Mouse (Mus musculus) heart, postnatal 36 days (tissue): Measurements from ENCODE around the gene Loxl1. TPM values are rescaled to one million over a fixed set of nuclear protein-coding genes. Genes with fewer than 3 reads are reported as not detected.

Experiments
- DNase-seq, 2 experiments: peaks; one replicate each; pipeline ENCODE4 v3.0.0; 2021 to 2022
- intact Hi-C: fragments of 180-260 bp; cut with DNase I; formaldehyde crosslinking; loops from one replicate; pipeline ENCODE4 v1.15.1; 2025
- total RNA-seq, 2 experiments: library from RNA; stranded (reverse); gene quantifications; 2 replicates each; pipeline ENCODE4 v1.2.3; 2021

Gene Loxl1
- total RNA-seq, 2 experiments from 2014 or later: 29.6 TPM

- intact Hi-C loops: no loop called here
- DNase-seq: no peak
Observed at GRCm38 (mm10) chr9:58312196-58312943, 616 bp downstream of the Loxl1 start.

- no peak for DNase-seq
- intact Hi-C loops: no loop called here
Observed at GRCm38 (mm10) chr9:58311191-58311910, 1.6 kb downstream of the Loxl1 start.

GRCm38 (mm10) chr9:58310043-58310660 lies 2.8 kb downstream of the Loxl1 start:
- DNase-seq: peak; percentile 60 to 77
- intact Hi-C loops: no loop called here

GRCm38 (mm10) chr9:58308395-58308794 lies 4.6 kb downstream of the Loxl1 start:
- DNase-seq: peak; percentile 58 to 66

GRCm38 (mm10) chr9:58305686-58306085 lies 7.3 kb downstream of the Loxl1 start:
- intact Hi-C loops: no loop called here
- DNase-seq: no peak

More at GRCm38 (mm10) chr9:58308395-58308794, 4.6 kb downstream of the Loxl1 start:
- intact Hi-C loops: no loop called here

- DNase-seq: peak in 1 of 2 experiments; percentile 65
- intact Hi-C loops: no loop called here
Observed at GRCm38 (mm10) chr9:58303599-58304271, 9.3 kb downstream of the Loxl1 start.

- intact Hi-C loops: no loop called here
- DNase-seq: no peak
Observed at GRCm38 (mm10) chr9:58303115-58303514, 9.9 kb downstream of the Loxl1 start.

GRCm38 (mm10) chr9:58299356-58299799 lies 13.6 kb downstream of the Loxl1 start:
- intact Hi-C loops: no loop called here
- DNase-seq: no peak

- no peak for DNase-seq
- intact Hi-C loops: no loop called here
Observed at GRCm38 (mm10) chr9:58297961-58298477, 15.0 kb downstream of the Loxl1 start.

- DNase-seq: no peak
Observed at GRCm38 (mm10) chr9:58297065-58297464, 15.9 kb downstream of the Loxl1 start.

GRCm38 (mm10) chr9:58295766-58296361 lies 17.1 kb downstream of the Loxl1 start:
- intact Hi-C loops: no loop called here
- peak; percentile 58 to 61 for DNase-seq

More at GRCm38 (mm10) chr9:58297065-58297464, 15.9 kb downstream of the Loxl1 start:
- intact Hi-C loops: no loop called here

GRCm38 (mm10) chr9:58295345-58295744 lies 17.6 kb downstream of the Loxl1 start:
- intact Hi-C loops: no loop called here
- DNase-seq: no peak

- intact Hi-C loops: no loop called here
- no peak for DNase-seq
Observed at GRCm38 (mm10) chr9:58294527-58294926, 18.5 kb downstream of the Loxl1 start.

GRCm38 (mm10) chr9:58289901-58290300 lies 23.1 kb downstream of the Loxl1 start:
- no peak for DNase-seq
- intact Hi-C loops: no loop called here

GRCm38 (mm10) chr9:58289090-58289489 lies 23.9 kb downstream of the Loxl1 start:
- no peak for DNase-seq
- intact Hi-C loops: no loop called here

- intact Hi-C loops: loop anchor here (5.0 kb wide), 1 partner anchor 246 kb away; no protein-coding TSS in a partner anchor
- no peak for DNase-seq
Observed at GRCm38 (mm10) chr9:58283431-58283830, 29.6 kb downstream of the Loxl1 start.

GRCm38 (mm10) chr9:58281597-58281996 lies 31.4 kb downstream of the Loxl1 start:
- intact Hi-C loops: loop anchor here (2.0 to 5.0 kb wide), 2 partner anchors 55 to 244 kb away; no protein-coding TSS in a partner anchor
- peak; percentile 44 to 55 for DNase-seq

GRCm38 (mm10) chr9:58280259-58281109 lies 32.5 kb downstream of the Loxl1 start:
- DNase-seq: peak; percentile 62 to 75
- intact Hi-C loops: loop anchor here (1.0 to 5.0 kb wide), 3 partner anchors 33 to 243 kb away; no protein-coding TSS in a partner anchor

GRCm38 (mm10) chr9:58279780-58280179 lies 33.2 kb downstream of the Loxl1 start:
- intact Hi-C loops: loop anchor here (1.0 to 5.0 kb wide), 3 partner anchors 32 to 242 kb away; no protein-coding TSS in a partner anchor
- no peak for DNase-seq
